ENCODE assay signal across 8 mouse cellular contexts in the genomic region with DNA sequence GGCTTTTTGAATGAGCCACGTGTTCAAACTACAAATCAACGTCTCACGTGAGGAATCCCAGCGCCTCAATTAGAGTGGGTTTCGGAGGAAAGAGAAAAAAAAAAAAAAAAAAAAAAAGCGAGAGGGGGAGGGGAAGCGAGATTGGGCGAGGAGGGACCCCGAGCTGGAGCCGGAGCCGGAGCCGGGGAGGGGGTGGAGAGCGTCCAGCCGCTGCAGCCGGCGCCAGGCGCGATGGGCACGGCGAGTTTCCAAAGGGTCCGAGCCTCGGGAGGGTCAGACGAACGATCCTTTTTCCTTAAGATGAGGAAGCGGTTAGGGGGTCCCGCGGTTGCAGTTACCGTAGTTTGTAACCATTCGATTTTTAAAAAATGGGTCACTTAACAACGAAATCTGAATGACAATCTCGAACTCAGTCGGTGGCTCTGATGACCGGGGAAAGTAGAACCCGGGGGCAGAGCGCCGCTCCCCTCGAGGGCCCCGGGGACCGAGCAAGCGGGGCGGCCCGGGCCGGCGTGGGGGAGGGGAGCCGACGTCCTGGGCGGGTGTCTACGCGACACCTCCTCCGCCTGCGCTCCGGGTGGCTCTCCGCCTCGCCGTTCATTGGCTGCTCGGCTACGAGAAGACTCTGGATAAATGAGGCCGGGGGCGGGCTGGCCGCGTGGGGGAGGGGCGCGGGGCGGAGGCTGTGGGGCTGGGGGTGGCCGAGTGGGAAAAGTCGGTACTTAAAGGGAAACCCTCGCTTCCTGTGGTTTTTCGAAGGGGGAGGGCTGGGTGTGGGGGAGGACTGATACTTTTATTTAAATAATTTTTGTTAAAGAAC. TPM values are rescaled to one million over a fixed set of nuclear protein-coding genes. Genes with fewer than 3 reads are reported as not detected.
A peak's percentile ranks its signal among the peaks of the same experiment; 100 is the strongest.
DNase-seq lines count a peak whose midpoint lies in the region; ATAC-seq lines count a peak whose summit lies in the region.

A gene (minus strand): TSS at position 30 of the 820 bp plus-strand sequence.

- H3K4me1 ChIP-seq in kidney, embryonic 14.5 days (ENCODE audit: control insufficient read depth, insufficient read depth, low read length): peaks cover 24% of the 10 kb centered on the region
- H3K4me1 ChIP-seq in forebrain, embryonic 16.5 days (replicated peaks; ENCODE audit: control insufficient read depth, insufficient read depth, low read length): peaks cover 42% of the 10 kb centered on the region
- peaks cover 43% of the 10 kb centered on the region for H3K4me1 ChIP-seq in kidney, embryonic 15.5 days
- peaks cover 27% of the 10 kb centered on the region for H3K4me1 ChIP-seq in midbrain, embryonic 12.5 days

- no peak for DNase-seq in kidney, adult 11 months
- DNase-seq in adrenal gland, postnatal 10 days: peak; percentile 83
- peak; percentile 85 for DNase-seq in testis, postnatal 14 days (ENCODE audit: low spot score)
- no peak for DNase-seq in frontal cortex, postnatal 25 days (ENCODE audit: low spot score in 2 of 2)

- H3K36me3 ChIP-seq in kidney, embryonic 14.5 days (ENCODE audit: control insufficient read depth, insufficient read depth, low read length): no peaks in the 10 kb centered on the region
- H3K36me3 ChIP-seq in forebrain, embryonic 16.5 days (ENCODE audit: control insufficient read depth, insufficient read depth): no peaks in the 10 kb centered on the region
- no peaks in the 10 kb centered on the region for H3K36me3 ChIP-seq in kidney, embryonic 15.5 days
- no peaks in the 10 kb centered on the region for H3K36me3 ChIP-seq in midbrain, embryonic 12.5 days

- 1% methylated on average over 64 of the region's 68 CpGs for WGBS in kidney, embryonic 14.5 days
- under 1% methylated on average over 66 of the region's 68 CpGs for WGBS in forebrain, embryonic 16.5 days
- under 1% methylated on average over 67 of the region's 68 CpGs for WGBS in kidney, embryonic 15.5 days
- WGBS in midbrain, embryonic 12.5 days: under 1% methylated on average over 64 of the region's 68 CpGs

- H3K27ac ChIP-seq in kidney, embryonic 14.5 days (ENCODE audit: low read depth, low read length): peak within 1 kb of the TSS; percentile 99
- peak within 1 kb of the TSS; percentile 97 for H3K27ac ChIP-seq in forebrain, embryonic 16.5 days (ENCODE audit: low read length)
- peak within 1 kb of the TSS; percentile 99 for H3K27ac ChIP-seq in kidney, embryonic 15.5 days
- H3K27ac ChIP-seq in midbrain, embryonic 12.5 days (replicated peaks): peak within 1 kb of the TSS; percentile 99

- ATAC-seq in kidney, embryonic 14.5 days (ENCODE audit: low FRiP score, low TSS enrichment): peak; percentile 83
- ATAC-seq in forebrain, embryonic 16.5 days: peak; percentile 81
- peak; percentile 83 for ATAC-seq in kidney, embryonic 15.5 days (replicated peaks; ENCODE audit: low FRiP score)
- peak; percentile 77 for ATAC-seq in midbrain, embryonic 12.5 days (ENCODE audit: low FRiP score, low read depth)

- peak within 1 kb of the TSS; percentile 89 for H3K4me2 ChIP-seq in kidney, embryonic 14.5 days (replicated peaks; ENCODE audit: low read depth, low read length)
- peak within 1 kb of the TSS; percentile 91 for H3K4me2 ChIP-seq in forebrain, embryonic 16.5 days (ENCODE audit: low read length)
- H3K4me2 ChIP-seq in kidney, embryonic 15.5 days: peak within 1 kb of the TSS; percentile 78
- peak within 1 kb of the TSS; percentile 92 for H3K4me2 ChIP-seq in midbrain, embryonic 12.5 days (replicated peaks)

- peak within 1 kb of the TSS; percentile 73 for H3K4me3 ChIP-seq in kidney, embryonic 14.5 days (ENCODE audit: low read length)
- H3K4me3 ChIP-seq in forebrain, embryonic 16.5 days (replicated peaks; ENCODE audit: low read length): peak within 1 kb of the TSS; percentile 78
- H3K4me3 ChIP-seq in kidney, embryonic 15.5 days (replicated peaks): peak within 1 kb of the TSS; percentile 92
- H3K4me3 ChIP-seq in midbrain, embryonic 12.5 days: peak within 1 kb of the TSS; percentile 98

- no peaks in the 10 kb centered on the region for H3K9me3 ChIP-seq in kidney, embryonic 14.5 days (ENCODE audit: control insufficient read depth, low read length)
- no peaks in the 10 kb centered on the region for H3K9me3 ChIP-seq in forebrain, embryonic 16.5 days (ENCODE audit: control insufficient read depth, low read length)
- no peaks in the 10 kb centered on the region for H3K9me3 ChIP-seq in kidney, embryonic 15.5 days (replicated peaks)
- H3K9me3 ChIP-seq in midbrain, embryonic 12.5 days: no peaks in the 10 kb centered on the region

- H3K27me3 ChIP-seq in kidney, embryonic 14.5 days (ENCODE audit: control insufficient read depth, insufficient read depth, low read length): 0 out of 2 replicates have a peak, but pooled peaks cover 4% of the 10 kb centered on the region
- H3K27me3 ChIP-seq in forebrain, embryonic 16.5 days (replicated peaks; ENCODE audit: control insufficient read depth, insufficient read depth, low read length): no peaks in the 10 kb centered on the region
- peaks cover 5% of the 10 kb centered on the region for H3K27me3 ChIP-seq in kidney, embryonic 15.5 days
- H3K27me3 ChIP-seq in midbrain, embryonic 12.5 days: no peaks in the 10 kb centered on the region

- H3K9ac ChIP-seq in kidney, embryonic 14.5 days (ENCODE audit: low read depth, low read length): peak within 1 kb of the TSS; percentile 92
- peak within 1 kb of the TSS; percentile 90 for H3K9ac ChIP-seq in forebrain, embryonic 16.5 days (replicated peaks; ENCODE audit: low read depth, low read length)
- peak within 1 kb of the TSS; percentile 95 for H3K9ac ChIP-seq in kidney, embryonic 15.5 days
- peak within 1 kb of the TSS; percentile 99 for H3K9ac ChIP-seq in midbrain, embryonic 12.5 days (replicated peaks)

RNA-seq across cellular contexts. Expression of the gene that starts here (rescaled TPM):
- 56.0 and 73.4 TPM in 2 replicates for polyA plus RNA-seq in kidney, embryonic 14.5 days (2014; fragmentation: Nextera tagmentation; extraction: Ambion mirVana)
- 1 to 10 TPM; 7.1 to 7.6 TPM for total RNA-seq in adrenal gland, postnatal 10 days (2021)
- polyA plus RNA-seq in forebrain, embryonic 16.5 days (2015; fragmentation: Nextera tagmentation; extraction: Ambion mirVana): 34.1 and 39.0 TPM in 2 replicates
- polyA plus RNA-seq in kidney, embryonic 15.5 days (2015; fragmentation: Nextera tagmentation; extraction: Ambion mirVana): 46.2 and 49.7 TPM in 2 replicates
- polyA plus RNA-seq in midbrain, embryonic 12.5 days (2016; fragmentation: Nextera tagmentation; extraction: Ambion mirVana): 114 and 122 TPM in 2 replicates

Comparison
In these comparisons a context has a peak if more than half of its experiments do, and no peak if none do; other contexts are left out.
1. DNase-seq: peak in adrenal gland, postnatal 10 days (single experiment) and testis, postnatal 14 days (single experiment); none in kidney, adult 11 months (single experiment) and frontal cortex, postnatal 25 days (0 of 2).
2. Peak in every context shown above with its lines, with median percentiles within 50 percentile points of each other: ATAC-seq, H3K27ac ChIP-seq, H3K4me2 ChIP-seq, H3K4me3 ChIP-seq and H3K9ac ChIP-seq.